24 mouse cellular contexts compared by ENCODE assay signal in the genomic region with DNA sequence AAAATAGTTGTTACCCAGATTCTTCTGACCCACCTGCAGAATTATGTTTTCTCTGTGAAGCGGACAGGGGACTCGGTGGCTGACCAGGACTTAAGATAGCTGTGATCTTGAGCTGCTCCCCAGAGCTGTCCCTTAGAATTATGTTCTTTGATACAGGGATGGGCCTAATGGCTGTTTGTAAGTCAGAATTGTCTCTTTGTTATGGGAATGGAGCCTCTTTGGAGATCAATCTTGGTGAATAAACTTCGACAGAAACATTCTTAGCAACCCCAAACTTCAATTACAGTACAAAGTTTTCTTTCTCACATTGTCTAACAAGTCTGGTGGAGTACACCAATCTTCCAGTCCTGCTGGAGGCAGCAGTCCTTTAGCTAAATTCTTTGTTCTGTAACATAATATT.
"Had no signal": no experiment of that assay in that cellular context is flagged by ENCODE, and none has a peak within 500 bp of the region (broad histone marks: within the 10 kb centered on the region; RNA-seq: fewer than 3 reads in every experiment).

No protein-coding gene starts in this region.

- DNase-seq: gastrocnemius, postnatal 14 days; gastrocnemius, postnatal 36 days; heart, adult 11 months; heart, adult 2 months; heart, postnatal 14 days; heart, postnatal 36 days; kidney, adult 11 months; kidney, adult 2 months; kidney, adult 9 months; kidney, postnatal 14 days; kidney, postnatal 36 days; layer of hippocampus, adult 9-11 months; layer of hippocampus, postnatal 36 days; liver; liver, embryonic 13.5 days had no signal

- H3K4me3 ChIP-seq: heart, adult 2 months; heart, embryonic 15.5 days; hindbrain, embryonic 13.5 days; hindbrain, embryonic 15.5 days; kidney, embryonic 15.5 days; limb, embryonic 10.5 days; limb, embryonic 12.5 days; liver, embryonic 13.5 days; liver, embryonic 15.5 days had no signal

- H3K9ac ChIP-seq: heart, embryonic 15.5 days; hindbrain, embryonic 13.5 days; hindbrain, embryonic 15.5 days; kidney, embryonic 15.5 days; limb, embryonic 12.5 days; liver, embryonic 13.5 days; liver, embryonic 15.5 days had no signal

- H3K9me3 ChIP-seq: heart, embryonic 15.5 days; hindbrain, embryonic 13.5 days; hindbrain, embryonic 15.5 days; limb, embryonic 10.5 days; limb, embryonic 12.5 days; liver, embryonic 13.5 days; liver, embryonic 15.5 days had no signal

- H3K4me1 ChIP-seq: limb, embryonic 10.5 days had no signal

- H3K27ac ChIP-seq: heart, adult 2 months; hindbrain, embryonic 13.5 days; hindbrain, embryonic 15.5 days; hindbrain, postnatal 0 days; kidney, embryonic 15.5 days; kidney, postnatal 0 days; limb, embryonic 10.5 days; limb, embryonic 12.5 days; liver, embryonic 13.5 days; liver, embryonic 15.5 days had no signal

- H3K36me3 ChIP-seq: heart, embryonic 15.5 days; hindbrain, embryonic 13.5 days; hindbrain, embryonic 15.5 days; kidney, embryonic 15.5 days; liver, embryonic 13.5 days; liver, embryonic 15.5 days had no signal
